8 mouse cellular contexts compared by ENCODE assay signal in genomic region chr2:179976628-179977343, GRCm38 (mm10). TPM values are rescaled to one million over a fixed set of nuclear protein-coding genes. Genes with fewer than 3 reads are reported as not detected.
DNase-seq lines count a peak whose midpoint lies in the region; ATAC-seq and TF ChIP-seq lines count a peak whose summit lies in the region.

TSS of gene Taf4 (minus strand) at chr2:179976646.

- peak within 1 kb of the TSS; percentile 78 for H3K4me3 ChIP-seq in hindbrain, embryonic 16.5 days (ENCODE audit: low read length)
- H3K4me3 ChIP-seq in left cerebral cortex, adult 2 months: peak within 1 kb of the TSS; percentile 81
- H3K4me3 ChIP-seq in macrophage (ENCODE audit: inconsistent target): peak within 1 kb of the TSS; percentile 51

- H3K27me3 ChIP-seq in hindbrain, embryonic 16.5 days (replicated peaks; ENCODE audit: control insufficient read depth, insufficient read depth, low read length): no peaks in the 10 kb centered on the region

- H3K4me2 ChIP-seq in hindbrain, embryonic 16.5 days (ENCODE audit: low read length): peak within 1 kb of the TSS; percentile 100

- no peaks in the 10 kb centered on the region for H3K9me3 ChIP-seq in hindbrain, embryonic 16.5 days (ENCODE audit: control insufficient read depth, low read length)

- peak; percentile 48 for DNase-seq in WW6 (ENCODE audit: low read depth, low spot score)
- peak; percentile 92 to 94 for DNase-seq in cerebellum, postnatal 36 days
- peak; percentile 87 for DNase-seq in gastrocnemius, adult 18-20 months (ENCODE audit: low spot score)
- DNase-seq in left cerebral cortex, adult 2 months (ENCODE audit: extremely low spot score in 1 of 2, low spot score in 2 of 2): peak; percentile 91 to 94
- peak; percentile 86 for DNase-seq in retina, postnatal 7 days (ENCODE audit: low read depth, low spot score)
- DNase-seq in urinary bladder, adult 2 months (ENCODE audit: low spot score): peak; percentile 94

- intact Hi-C loops in left cerebral cortex, adult 2 months (cut with DNase I): loop anchor here (1.0 kb wide), 2 partner anchors 48 to 66 kb away; partner anchors contain the start of genes Lsm14b, Psma7 and Ss18l1

- ATAC-seq in hindbrain, embryonic 16.5 days: peak; percentile 95

- no peaks in the 10 kb centered on the region for H3K36me3 ChIP-seq in hindbrain, embryonic 16.5 days (ENCODE audit: control insufficient read depth, insufficient read depth, low read length)
- H3K36me3 ChIP-seq in macrophage (ENCODE audit: inconsistent target): no peaks in the 10 kb centered on the region

- peak within 1 kb of the TSS; percentile 97 for H3K27ac ChIP-seq in hindbrain, embryonic 16.5 days (ENCODE audit: low read depth, low read length)
- H3K27ac ChIP-seq in left cerebral cortex, adult 2 months: peak within 1 kb of the TSS; percentile 99
- peak within 1 kb of the TSS; percentile 70 for H3K27ac ChIP-seq in macrophage

- under 1% methylated on average over 54 of the region's 84 CpGs for WGBS in hindbrain, embryonic 16.5 days
- WGBS in macrophage (ENCODE audit: missing documents): 1% methylated on average over 39 of the region's 84 CpGs

- peaks cover 31% of the 10 kb centered on the region for H3K4me1 ChIP-seq in hindbrain, embryonic 16.5 days (ENCODE audit: control insufficient read depth, insufficient read depth, low read depth, low read length)

- H3K9ac ChIP-seq in hindbrain, embryonic 16.5 days (ENCODE audit: low read depth, low read length): peak within 1 kb of the TSS; percentile 94

- TF ChIP-seq CTCF in left cerebral cortex, adult 2 months (IDR thresholded peaks at IDR 0.05): no peak

- H3K79me2 ChIP-seq in macrophage (ENCODE audit: inconsistent target): peaks cover 34% of the 10 kb centered on the region

RNA-seq across cellular contexts. Expression of gene Taf4, which starts in this region (rescaled TPM):
- total RNA-seq in gastrocnemius, adult 18-20 months (2021): 1 to 10 TPM; 7.7 to 8.3 TPM
- 2.8 and 3.0 TPM in 2 replicates for polyA plus RNA-seq in hindbrain, embryonic 16.5 days (2015; fragmentation: Nextera tagmentation; extraction: Ambion mirVana)
- total RNA-seq in left cerebral cortex, adult 2 months (2021): 10 to 100 TPM; 18.5 to 22.1 TPM
- total RNA-seq in macrophage (2018; cell fraction: chromatin; rRNA removed): 10 to 100 TPM in 25 of 26 experiments, 1 to 10 TPM in 1; 9.2 to 64.5 (median 41.5) TPM
- total RNA-seq in macrophage (2018; cell fraction: cytosol; rRNA removed): 10 to 100 TPM; 10.1 to 21.3 (median 17.0) TPM
- 10 to 100 TPM; 14.9 to 48.5 (median 28.3) TPM for total RNA-seq in macrophage (2018; cell fraction: nucleus; rRNA removed)
- polyA plus RNA-seq in macrophage (2018): 10.4 to 14.0 TPM (median 11.8 TPM) in 3 replicates
- 11.1 and 14.8 TPM in 2 replicates for polyA plus RNA-seq in urinary bladder, adult 2 months (2012; rRNA removed)

Comparison
In these comparisons a context has a peak if more than half of its experiments do, and no peak if none do; other contexts are left out.
1. Peak in every context shown above with its lines: DNase-seq, ATAC-seq, H3K4me3 ChIP-seq and H3K27ac ChIP-seq.